Mouse (Mus musculus) embryonic facial prominence, embryonic 14.5 days (tissue): ENCODE measurements around the gene Rbfox3. TPM values are rescaled to one million over a fixed set of nuclear protein-coding genes. Genes with fewer than 3 reads are reported as not detected.

Experiments
- ATAC-seq: fragments of 200-750 bp; cut with Nextera tagmentation; 2 replicates; pipeline ENCODE4 v1.8.0; 2017; ENCODE audit warnings: low read depth, moderate number of reproducible peaks, moderate TSS enrichment
- DNase-seq: peaks from one replicate; pipeline ENCODE4 v3.0.0-alpha.2; 2015; ENCODE audit warnings: low spot score
- H3K27ac ChIP-seq: fragments of 300-500 bp; sonication (generic); replicated peaks from 2 replicates; pipeline ENCODE4 v1.5.1; 2014; ENCODE audit warnings: low read depth, mild to moderate bottlenecking, low read length, moderate library complexity
- H3K27me3 ChIP-seq: fragments of 300-500 bp; sonication (generic); replicated peaks from 2 replicates; pipeline ENCODE4 v1.6.1; 2014; ENCODE audit warnings: low read length; ENCODE audit not compliant: control insufficient read depth, insufficient read depth
- H3K36me3 ChIP-seq: fragments of 300-500 bp; sonication (generic); 2 replicates; pipeline ENCODE4 v1.6.1; 2014; ENCODE audit warnings: low read length, mixed read lengths; ENCODE audit not compliant: control insufficient read depth, insufficient read depth
- H3K4me1 ChIP-seq: fragments of 300-500 bp; sonication (generic); 2 replicates; pipeline ENCODE4 v1.6.1; 2014; ENCODE audit warnings: antibody characterized with exemption, low read length; ENCODE audit not compliant: control insufficient read depth, insufficient read depth
- H3K4me2 ChIP-seq: fragments of 300-500 bp; sonication (generic); 2 replicates; pipeline ENCODE4 v1.6.1; 2014; ENCODE audit warnings: low read depth, mild to moderate bottlenecking, low read length, moderate library complexity, mixed read lengths
- H3K4me3 ChIP-seq: fragments of 300-500 bp; sonication (generic); 2 replicates; pipeline ENCODE4 v1.5.1; 2014; ENCODE audit warnings: low read depth, mild to moderate bottlenecking, low read length
- H3K9ac ChIP-seq: fragments of 300-500 bp; sonication (generic); 2 replicates; pipeline ENCODE4 v1.6.1; 2014; ENCODE audit warnings: low read depth, mild to moderate bottlenecking, low read length, moderate library complexity, mixed read lengths
- H3K9me3 ChIP-seq: fragments of 300-500 bp; sonication (generic); 2 replicates; pipeline ENCODE4 v1.6.1; 2016; ENCODE audit warnings: low read length; ENCODE audit not compliant: control insufficient read depth
- WGBS: fragments of 180-500 bp; shearing (Covaris S2); extraction: QIAGEN DNeasy Blood & Tissue Kit; methylation state at CpG from one replicate; pipeline ENCODE4 v1.1.7; 2014; 5-methylcytosine and 5-hydroxymethylcytosine counted together
- polyA plus RNA-seq: library from polyadenylated mRNA; unstranded; fragments of >200 nt; fragmentation: Nextera tagmentation; extraction: Ambion mirVana; gene quantifications from 2 replicates; pipeline ENCODE4 v1.2.1, GENCODE M21; 2014

The Rbfox3 gene
- polyA plus RNA-seq, 1 experiment from 2014 or later: 3.4 TPM

DNA sequence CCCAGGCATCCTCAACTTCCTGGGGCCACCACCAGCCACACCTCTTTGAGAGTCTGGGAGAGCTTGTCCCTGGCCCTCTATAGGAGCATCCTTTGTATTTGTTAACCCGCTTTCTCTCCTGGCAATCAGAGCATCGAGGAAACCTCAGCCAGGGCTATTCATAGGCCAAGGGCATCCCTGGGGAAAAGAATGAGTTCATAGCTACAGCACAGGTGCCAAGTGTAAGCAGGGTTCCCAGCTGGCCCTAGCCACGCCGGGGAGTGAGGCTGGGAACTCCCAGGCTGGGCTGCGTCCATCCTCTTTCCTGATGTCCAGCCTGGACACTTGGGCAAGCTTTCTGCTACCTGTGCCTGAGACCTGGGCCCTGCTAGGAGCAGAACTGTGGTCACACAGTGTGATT lies 241.6 kb downstream of the Rbfox3 start:
- ATAC-seq (no peak), DNase-seq (peak; percentile 27)
- H3K27ac ChIP-seq: no peak overlapping the region
- no peaks in the 10 kb centered on the region for H3K9me3 ChIP-seq
- no peaks in the 10 kb centered on the region for H3K4me1 ChIP-seq
- WGBS: 61% methylated on average over 5 of the region's 5 CpGs
- H3K27me3 ChIP-seq: no peaks in the 10 kb centered on the region
- no peak overlapping the region for H3K4me2 ChIP-seq
- no peak overlapping the region for H3K4me3 ChIP-seq
- no peaks in the 10 kb centered on the region for H3K36me3 ChIP-seq
- no peak overlapping the region for H3K9ac ChIP-seq

DNA sequence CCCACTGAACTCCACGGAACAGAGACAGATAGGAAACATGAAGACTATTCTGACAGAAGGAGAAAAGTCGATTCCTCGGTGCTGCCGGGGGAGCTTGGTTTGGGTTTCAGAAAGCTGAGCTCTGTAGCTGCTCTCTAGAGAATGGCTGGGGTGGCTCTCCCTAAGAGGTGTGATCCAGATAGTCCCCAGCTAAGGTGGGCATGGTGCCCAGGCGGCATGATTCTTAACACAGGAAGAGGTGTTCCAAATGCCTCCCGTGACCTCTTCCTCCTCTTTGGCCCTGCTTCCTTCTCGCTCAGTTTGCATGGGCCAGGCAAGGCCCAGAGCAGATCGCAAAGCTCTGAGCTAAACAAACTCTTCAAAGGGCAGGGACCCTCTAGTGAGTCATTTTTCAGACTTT lies 243.0 kb downstream of the Rbfox3 start:
- H3K4me1 ChIP-seq: no peaks in the 10 kb centered on the region
- H3K9ac ChIP-seq: no peak overlapping the region
- no peak for DNase-seq
- ATAC-seq: no peak
- H3K27me3 ChIP-seq: no peaks in the 10 kb centered on the region
- H3K4me2 ChIP-seq: no peak overlapping the region
- no peaks in the 10 kb centered on the region for H3K9me3 ChIP-seq
- no peak overlapping the region for H3K4me3 ChIP-seq
- 69% methylated on average over 8 of the region's 8 CpGs for WGBS
- H3K36me3 ChIP-seq: no peaks in the 10 kb centered on the region
- H3K27ac ChIP-seq: no peak overlapping the region

DNA sequence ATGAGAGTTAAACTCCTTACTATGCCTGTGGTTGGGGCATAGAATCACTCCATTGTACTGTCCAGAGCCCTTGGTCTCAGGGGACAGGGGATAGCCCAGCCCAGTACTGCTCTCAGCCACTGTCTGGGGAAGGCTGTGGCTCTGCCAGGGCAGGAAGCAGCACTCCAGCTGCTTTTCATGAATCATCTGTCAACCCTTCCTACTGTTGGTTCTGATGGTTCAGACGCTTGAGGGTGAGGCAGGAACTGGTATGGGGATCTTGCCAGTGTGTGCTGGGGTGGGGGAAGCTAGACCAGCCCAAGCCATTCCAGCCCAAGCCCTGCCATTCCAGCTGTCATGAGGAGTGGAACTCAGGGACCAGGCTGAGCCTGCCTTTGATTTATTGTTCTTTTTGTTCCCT lies 243.5 kb downstream of the Rbfox3 start:
- Histone ChIP-seq H3K4me2 (no peak overlapping the region), H3K9me3 (no peaks in the 10 kb centered on the region), H3K4me1 (no peaks in the 10 kb centered on the region), H3K27ac (no peak overlapping the region), H3K4me3 (no peak overlapping the region), H3K9ac (no peak overlapping the region), H3K27me3 (no peaks in the 10 kb centered on the region), H3K36me3 (no peaks in the 10 kb centered on the region)
- 15% methylated on average over 1 of the region's 1 CpGs for WGBS
- no peak for DNase-seq
- no peak for ATAC-seq

DNA sequence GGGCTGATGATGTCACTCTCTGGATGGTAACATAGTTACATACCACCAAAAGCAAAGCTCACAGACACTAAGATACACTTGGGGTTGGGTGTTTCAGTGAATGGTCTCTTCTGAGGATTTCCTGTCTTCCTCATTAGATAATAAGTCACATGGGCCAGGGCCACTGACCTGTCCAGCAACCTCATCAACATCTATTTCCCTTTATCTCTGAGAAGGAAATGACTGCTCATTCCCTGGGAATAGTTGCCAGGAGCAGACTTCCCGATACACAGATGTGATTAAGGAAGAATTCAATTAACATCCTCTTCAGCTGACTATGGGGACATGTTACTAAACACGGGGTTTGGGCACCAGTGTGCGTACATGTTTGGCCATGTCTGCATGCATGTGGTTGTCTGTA lies 245.2 kb downstream of the Rbfox3 start:
- Histone ChIP-seq H3K27me3 (no peaks in the 10 kb centered on the region), H3K4me2 (no peak overlapping the region), H3K4me3 (no peak overlapping the region), H3K4me1 (no peaks in the 10 kb centered on the region), H3K36me3 (no peaks in the 10 kb centered on the region), H3K27ac (no peak overlapping the region), H3K9me3 (no peaks in the 10 kb centered on the region), H3K9ac (no peak overlapping the region)
- ATAC-seq: no peak
- no peak for DNase-seq
- 76% methylated on average over 3 of the region's 3 CpGs for WGBS

DNA sequence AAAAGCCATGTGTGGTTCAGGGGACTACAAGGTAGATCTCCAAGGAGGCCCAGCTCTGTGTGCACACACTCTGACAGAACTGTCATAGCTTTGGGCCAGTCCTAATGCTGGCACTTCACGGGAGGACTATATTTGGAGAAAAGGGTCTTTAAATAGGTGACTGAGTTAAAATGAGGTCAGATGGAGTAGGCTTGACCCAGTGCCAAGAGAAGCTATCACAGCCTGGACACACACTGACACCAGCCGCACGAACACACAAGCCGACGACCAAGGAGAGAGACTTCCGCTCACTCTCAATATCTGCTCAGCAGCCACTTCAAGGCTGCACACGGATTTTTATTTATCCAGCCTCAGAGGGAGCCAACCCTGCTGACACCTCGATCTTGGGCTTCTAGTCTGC lies 248.1 kb downstream of the Rbfox3 start:
- Histone ChIP-seq H3K36me3 (no peaks in the 10 kb centered on the region), H3K4me3 (no peak overlapping the region), H3K9ac (no peak overlapping the region), H3K4me2 (no peak overlapping the region), H3K9me3 (no peaks in the 10 kb centered on the region), H3K4me1 (no peaks in the 10 kb centered on the region), H3K27me3 (no peaks in the 10 kb centered on the region), H3K27ac (no peak overlapping the region)
- ATAC-seq (no peak), DNase-seq (no peak)
- WGBS: 72% methylated on average over 8 of the region's 8 CpGs

DNA sequence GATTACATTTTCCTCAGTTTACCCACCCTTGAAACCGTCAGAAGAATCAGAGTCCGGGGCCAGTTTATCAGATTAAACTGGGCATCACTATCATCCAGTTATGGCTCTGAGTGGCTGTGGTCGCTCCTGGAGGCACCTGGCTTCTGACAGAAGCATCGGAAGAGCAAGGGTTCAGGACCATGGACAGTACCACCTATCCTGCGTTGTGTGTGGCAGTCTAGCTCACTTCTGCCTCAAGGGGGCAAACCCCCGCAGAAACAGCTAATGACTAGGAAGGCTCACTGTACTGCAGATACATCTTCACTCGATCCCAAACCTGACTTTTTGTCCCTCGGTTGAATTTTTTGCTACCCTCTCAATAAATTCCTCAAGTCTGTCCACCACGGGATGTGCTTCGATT lies 252.1 kb downstream of the Rbfox3 start:
- WGBS: 12% methylated on average over 10 of the region's 10 CpGs
- H3K36me3 ChIP-seq: no peaks in the 10 kb centered on the region
- DNase-seq (peak; percentile 89), ATAC-seq (no peak)
- no peaks in the 10 kb centered on the region for H3K27me3 ChIP-seq
- H3K9me3 ChIP-seq: no peaks in the 10 kb centered on the region
- H3K9ac ChIP-seq: no peak overlapping the region
- H3K4me2 ChIP-seq: no peak overlapping the region
- H3K4me3 ChIP-seq: no peak overlapping the region
- no peaks in the 10 kb centered on the region for H3K4me1 ChIP-seq
- H3K27ac ChIP-seq: no peak overlapping the region

DNA sequence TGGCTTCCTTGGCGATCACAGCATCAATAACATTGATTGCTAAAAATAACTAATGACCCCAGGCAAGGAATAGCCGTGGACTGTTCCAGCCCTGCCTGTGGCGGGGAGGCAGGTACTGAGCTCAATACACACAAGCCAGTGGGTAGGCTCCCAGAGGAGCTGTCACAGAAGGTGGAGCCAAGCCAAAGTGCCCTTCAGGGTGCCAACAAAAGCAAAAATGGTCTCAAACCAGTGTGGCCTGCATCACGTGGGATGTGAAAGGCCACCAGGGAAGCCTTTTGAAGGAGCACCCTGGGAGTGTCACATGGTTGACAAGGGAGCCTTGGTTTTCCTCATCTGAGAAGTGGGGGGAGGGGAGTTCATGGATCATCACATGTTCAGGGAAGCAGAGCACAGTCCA lies 255.6 kb downstream of the Rbfox3 start:
- WGBS: 65% methylated on average over 4 of the region's 4 CpGs
- Histone ChIP-seq H3K36me3 (no peaks in the 10 kb centered on the region), H3K4me3 (no peak overlapping the region), H3K9me3 (no peaks in the 10 kb centered on the region), H3K4me1 (no peaks in the 10 kb centered on the region), H3K27ac (no peak overlapping the region), H3K9ac (no peak overlapping the region), H3K27me3 (no peaks in the 10 kb centered on the region), H3K4me2 (no peak overlapping the region)
- no peak for DNase-seq
- no peak for ATAC-seq

GRCm38 (mm10) chr11:118653521-118654318 lies 257.7 kb downstream of the Rbfox3 start:
- DNase-seq (no peak), ATAC-seq (no peak)
- 87% methylated on average over 14 of the region's 14 CpGs for WGBS
- Histone ChIP-seq H3K27me3 (no peaks in the 10 kb centered on the region), H3K36me3 (no peaks in the 10 kb centered on the region), H3K27ac (no peak overlapping the region), H3K9me3 (no peaks in the 10 kb centered on the region), H3K4me3 (no peak overlapping the region), H3K9ac (no peak overlapping the region), H3K4me1 (no peaks in the 10 kb centered on the region), H3K4me2 (no peak overlapping the region)
